Mouse (Mus musculus) bone marrow macrophage, adult 2 months (primary cell): ENCODE measurements around the gene Nup210l. TPM values are rescaled to one million over a fixed set of nuclear protein-coding genes. Genes with fewer than 3 reads are reported as not detected.
A peak's percentile ranks its signal among the peaks of the same experiment; 100 is the strongest.

Source experiments
- H3K27ac ChIP-seq: 2 replicates; pipeline ENCODE4 v1.5.1; 2012; ENCODE audit warnings: low read depth, low read length; ENCODE audit not compliant: insufficient read depth
- H3K4me1 ChIP-seq: 2 replicates; pipeline ENCODE4 v1.6.1; 2012; ENCODE audit warnings: low read length; ENCODE audit not compliant: control insufficient read depth, insufficient read depth
- H3K4me3 ChIP-seq: 2 replicates; pipeline ENCODE4 v1.5.1; 2012; ENCODE audit warnings: mild to moderate bottlenecking, low read length, moderate library complexity; ENCODE audit not compliant: insufficient read depth
- CTCF ChIP-seq: IDR thresholded peaks from 2 replicates; pipeline ENCODE4 v1.5.1; 2012; ENCODE audit warnings: low read depth, mild to moderate bottlenecking, low read length, moderate library complexity
- POLR2A ChIP-seq: IDR thresholded peaks from 2 replicates; pipeline ENCODE4 v1.6.1; 2012; ENCODE audit warnings: mild to moderate bottlenecking, low read depth, low read length, borderline replicate concordance
- polyA plus RNA-seq: library from polyadenylated mRNA; stranded (reverse); fragments of >200 nt; gene quantifications from 2 replicates; pipeline ENCODE4 v1.2.4, GENCODE M21; 2012; ENCODE audit not compliant: missing spikeins, insufficient read depth, insufficient read length

Nup210l gene
- polyA plus RNA-seq, 1 experiment = 0.28 TPM

GRCm38 (mm10) chr3:90079133-90079762 is 24.7 kb upstream of the Nup210l start:
- H3K4me1 ChIP-seq = peaks cover 19% of the 10 kb centered on the region
- no peak for TF ChIP-seq CTCF
- TF ChIP-seq POLR2A = no peak
- peak overlapping the region; percentile 98 for H3K27ac ChIP-seq
- peak overlapping the region; percentile 90 for H3K4me3 ChIP-seq

- peaks cover 26% of the 10 kb centered on the region for H3K4me1 ChIP-seq
- H3K27ac ChIP-seq = peak overlapping the region; percentile 98
- H3K4me3 ChIP-seq = peak overlapping the region; percentile 90
- no peak for TF ChIP-seq POLR2A
- TF ChIP-seq CTCF = no peak
Measured at GRCm38 (mm10) chr3:90079763-90080497, 24.0 kb upstream of the Nup210l start.

GRCm38 (mm10) chr3:90080498-90080863 is 23.5 kb upstream of the Nup210l start:
- peaks cover 31% of the 10 kb centered on the region for H3K4me1 ChIP-seq
- H3K4me3 ChIP-seq = peak overlapping the region; percentile 90

DNA sequence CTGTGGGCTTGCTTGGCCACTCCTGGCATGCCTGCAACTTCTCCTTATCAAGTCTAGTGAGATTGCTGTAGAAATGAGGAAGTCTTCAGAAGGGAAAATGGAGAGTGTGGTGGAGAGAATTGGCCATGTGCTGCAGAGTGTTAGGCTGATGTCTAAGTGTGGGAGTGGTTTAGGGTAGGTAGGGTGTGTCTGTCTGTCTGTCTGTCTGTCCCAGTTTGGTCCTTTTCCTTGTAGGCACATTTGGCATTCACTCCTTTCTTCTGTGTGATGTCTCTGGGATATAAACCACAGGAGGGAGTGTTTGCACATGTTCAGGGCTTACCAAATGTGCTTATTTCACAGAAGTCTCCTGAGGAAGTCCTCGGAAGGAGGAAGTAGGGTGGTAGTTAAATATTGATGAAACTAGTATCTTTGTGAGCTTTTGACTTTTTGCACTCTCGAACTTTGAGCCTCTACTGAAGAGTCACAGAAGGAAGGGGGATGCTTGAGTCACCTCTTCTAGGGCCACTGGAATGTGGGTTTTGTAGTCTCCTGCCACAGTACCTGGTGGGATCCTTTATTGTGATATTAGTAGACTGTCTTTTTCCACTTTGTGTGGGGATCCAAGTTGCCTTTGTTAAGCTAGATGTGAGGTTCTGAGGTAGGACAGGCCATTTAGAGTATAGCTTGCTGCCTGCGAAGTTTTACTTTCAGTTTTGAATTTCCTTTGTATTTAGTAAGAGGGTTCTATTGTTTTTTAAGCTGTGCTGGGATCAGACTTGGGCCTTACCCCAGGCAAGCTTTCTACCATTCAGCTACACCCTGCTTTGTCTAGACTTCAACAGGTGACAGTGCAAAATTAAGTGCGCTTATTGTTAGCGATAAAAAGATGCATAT is 22.3 kb upstream of the Nup210l start:
- TF ChIP-seq POLR2A = no peak
- H3K4me3 ChIP-seq = peak overlapping the region; percentile 57
- H3K27ac ChIP-seq = peak overlapping the region; percentile 91
- H3K4me1 ChIP-seq = peaks cover 41% of the 10 kb centered on the region

More at GRCm38 (mm10) chr3:90080498-90080863, 23.5 kb upstream of the Nup210l start:
- peak overlapping the region; percentile 98 for H3K27ac ChIP-seq
- TF ChIP-seq CTCF (no peak), POLR2A (0 out of 2 replicates have a peak, but pooled peaks have one; percentile 28)

- peaks cover 39% of the 10 kb centered on the region for H3K4me1 ChIP-seq
- H3K4me3 ChIP-seq = peak overlapping the region; percentile 57
- TF ChIP-seq CTCF (no peak), POLR2A (no peak)
- peak overlapping the region; percentile 91 for H3K27ac ChIP-seq
Measured at GRCm38 (mm10) chr3:90083034-90083433, 20.9 kb upstream of the Nup210l start.

DNA sequence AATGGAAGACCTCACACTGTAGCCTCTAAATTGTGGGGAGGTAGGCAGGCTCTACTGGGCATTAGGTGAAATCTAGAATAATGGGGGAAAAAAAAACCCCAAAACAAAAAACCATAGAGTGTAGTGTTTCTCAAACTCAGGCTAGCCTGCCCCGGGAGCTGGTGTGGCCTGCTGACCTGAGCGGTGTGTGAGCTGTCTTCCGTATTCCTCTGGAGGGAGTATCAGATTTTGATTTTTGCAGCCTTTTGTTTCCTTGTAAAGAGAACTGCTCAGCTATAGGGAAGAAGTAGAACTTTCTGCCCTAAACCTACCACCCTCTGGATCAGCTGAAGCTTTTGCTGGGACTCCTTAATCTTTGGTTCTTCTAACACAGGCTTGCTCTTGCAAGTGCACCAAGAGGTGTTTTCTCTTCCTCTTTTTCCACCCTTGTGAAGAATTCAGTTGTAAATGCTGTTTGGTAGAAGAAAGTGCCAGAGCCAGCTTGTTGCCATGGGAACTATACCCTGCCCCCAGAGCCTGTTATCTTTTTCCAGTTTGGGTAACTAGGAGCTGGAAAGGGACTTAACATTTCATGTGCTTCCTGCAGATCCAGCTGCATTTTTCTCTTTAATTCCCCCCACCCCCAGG is 20.1 kb upstream of the Nup210l start:
- Histone ChIP-seq H3K4me1 (peaks cover 40% of the 10 kb centered on the region), H3K4me3 (peak overlapping the region; percentile 57), H3K27ac (peak overlapping the region; percentile 91)

DNA sequence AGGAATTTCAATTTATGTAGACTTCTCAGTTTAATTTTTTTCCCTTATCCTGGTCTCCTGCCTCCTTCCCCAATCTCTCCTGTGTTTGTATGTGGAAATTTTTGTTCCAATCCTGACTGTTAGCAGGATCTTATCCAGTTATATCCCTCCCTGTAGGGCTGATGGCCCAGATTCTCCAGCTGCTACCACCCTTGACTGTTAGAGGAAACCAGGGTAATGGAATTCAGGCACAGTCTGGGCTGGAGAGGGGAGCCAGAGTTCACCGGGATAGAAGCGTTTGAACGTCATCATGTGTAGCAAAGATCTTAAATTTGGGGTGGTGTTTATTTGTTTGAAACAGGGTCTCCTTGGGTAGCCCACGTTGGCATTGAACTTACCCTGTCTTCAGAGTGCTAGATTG is 19.1 kb upstream of the Nup210l start:
- Histone ChIP-seq H3K4me3 (no peak overlapping the region), H3K4me1 (peaks cover 39% of the 10 kb centered on the region), H3K27ac (peak overlapping the region; percentile 91)
- TF ChIP-seq CTCF (no peak), POLR2A (no peak)

More for the DNA sequence above, 20.1 kb upstream of the Nup210l start:
- TF ChIP-seq CTCF (no peak), POLR2A (no peak)

DNA sequence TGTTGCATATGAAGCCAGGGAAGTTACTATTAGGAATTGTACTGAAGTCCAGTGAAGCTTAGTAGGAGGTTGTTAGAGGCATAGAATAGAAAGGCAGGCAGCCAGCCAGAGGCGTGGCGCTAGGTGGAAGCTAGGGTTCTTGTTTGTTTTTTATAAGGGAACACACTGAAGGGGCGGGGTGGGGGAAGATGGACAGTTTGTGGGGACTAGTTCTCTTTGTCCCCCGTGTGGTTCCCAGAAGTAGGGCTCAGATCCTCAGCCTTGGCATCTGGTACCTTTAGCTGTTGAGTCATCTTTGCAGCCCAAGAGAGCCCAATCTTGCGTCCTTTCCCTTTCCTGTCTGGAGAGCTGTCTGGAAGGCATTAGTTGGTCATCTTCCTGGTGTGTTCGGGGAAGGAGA is 18.7 kb upstream of the Nup210l start:
- peak overlapping the region; percentile 91; the same call in 1 of the 2 replicates for H3K27ac ChIP-seq
- peaks cover 39% of the 10 kb centered on the region for H3K4me1 ChIP-seq
- no peak overlapping the region for H3K4me3 ChIP-seq
- TF ChIP-seq POLR2A (no peak), CTCF (no peak)

- Histone ChIP-seq H3K27ac (0 out of 2 replicates have a peak overlapping the region, but pooled peaks have one; percentile 3), H3K4me1 (peaks cover 39% of the 10 kb centered on the region), H3K4me3 (no peak overlapping the region)
- TF ChIP-seq CTCF (no peak), POLR2A (no peak)
Measured at GRCm38 (mm10) chr3:90086068-90086467, 17.9 kb upstream of the Nup210l start.

- Histone ChIP-seq H3K4me1 (peaks cover 34% of the 10 kb centered on the region), H3K27ac (no peak overlapping the region), H3K4me3 (no peak overlapping the region)
- no peak for TF ChIP-seq POLR2A
Measured at GRCm38 (mm10) chr3:90088617-90089016, 15.3 kb upstream of the Nup210l start.
